Mouse (Mus musculus): ENCODE measurements around the gene Thsd7b. TPM values are rescaled to one million over a fixed set of nuclear protein-coding genes. Genes with fewer than 3 reads are reported as not detected.
"Not testable (repeated sequence)": the region's sequence is repeated elsewhere in the genome, so short reads cannot be mapped to it uniquely, and the experiment has no call there.

Gene Thsd7b
- polyA plus RNA-seq, 1 experiment from 2014 or later = 0.45 TPM

GRCm38 (mm10) chr1:130246930-130247329, 973.8 kb downstream of the Thsd7b start:
- H3K27me3 ChIP-seq (replicated peaks; ENCODE audit: control insufficient read depth, insufficient read depth, low read length); ATAC-seq; H3K36me3 ChIP-seq (ENCODE audit: control insufficient read depth, insufficient read depth, low read length); H3K4me2 ChIP-seq (ENCODE audit: low read depth, low read length); H3K4me1 ChIP-seq (ENCODE audit: control insufficient read depth, insufficient read depth, low read length); H3K27ac ChIP-seq (ENCODE audit: low read length); H3K4me3 ChIP-seq (ENCODE audit: low read length); H3K9ac ChIP-seq (ENCODE audit: low read depth, low read length); H3K9me3 ChIP-seq (ENCODE audit: control insufficient read depth, low read length): not testable (repeated sequence)
- WGBS = 83% methylated on average over 4 of the region's 4 CpGs

- Histone ChIP-seq H3K27ac (ENCODE audit: low read length) (no peak overlapping the region), H3K9ac (ENCODE audit: low read depth, low read length) (no peak overlapping the region), H3K4me3 (ENCODE audit: low read length) (no peak overlapping the region), H3K9me3 (ENCODE audit: control insufficient read depth, low read length) (no peaks in the 10 kb centered on the region), H3K4me1 (ENCODE audit: control insufficient read depth, insufficient read depth, low read length) (no peaks in the 10 kb centered on the region), H3K4me2 (ENCODE audit: low read depth, low read length) (no peak overlapping the region), H3K27me3 (replicated peaks; ENCODE audit: control insufficient read depth, insufficient read depth, low read length) (no peaks in the 10 kb centered on the region), H3K36me3 (ENCODE audit: control insufficient read depth, insufficient read depth, low read length) (no peaks in the 10 kb centered on the region)
- WGBS = 46% methylated on average over 6 of the region's 6 CpGs
- no peak for ATAC-seq
These were observed 988.9 kb downstream of the Thsd7b start for GRCm38 (mm10) chr1:130262046-130262445.
